Mouse (Mus musculus) gastrocnemius, adult 8-10 months (tissue): ENCODE measurements around the gene Coa4. TPM values are rescaled to one million over a fixed set of nuclear protein-coding genes. Genes with fewer than 3 reads are reported as not detected.

Experiments used
- DNase-seq, 2 experiments: peaks; one replicate each; pipeline ENCODE4 v3.0.0; 2022; ENCODE audit warnings: low spot score in 2 of 2
- total RNA-seq, 4 experiments: library from RNA; stranded (reverse); gene quantifications; 2 replicates each; pipeline ENCODE4 v1.2.4; 2022

Gene Coa4
- total RNA-seq, 4 experiments from 2014 or later, result 8.3 to 10.7 (median 9.7) TPM

DNA sequence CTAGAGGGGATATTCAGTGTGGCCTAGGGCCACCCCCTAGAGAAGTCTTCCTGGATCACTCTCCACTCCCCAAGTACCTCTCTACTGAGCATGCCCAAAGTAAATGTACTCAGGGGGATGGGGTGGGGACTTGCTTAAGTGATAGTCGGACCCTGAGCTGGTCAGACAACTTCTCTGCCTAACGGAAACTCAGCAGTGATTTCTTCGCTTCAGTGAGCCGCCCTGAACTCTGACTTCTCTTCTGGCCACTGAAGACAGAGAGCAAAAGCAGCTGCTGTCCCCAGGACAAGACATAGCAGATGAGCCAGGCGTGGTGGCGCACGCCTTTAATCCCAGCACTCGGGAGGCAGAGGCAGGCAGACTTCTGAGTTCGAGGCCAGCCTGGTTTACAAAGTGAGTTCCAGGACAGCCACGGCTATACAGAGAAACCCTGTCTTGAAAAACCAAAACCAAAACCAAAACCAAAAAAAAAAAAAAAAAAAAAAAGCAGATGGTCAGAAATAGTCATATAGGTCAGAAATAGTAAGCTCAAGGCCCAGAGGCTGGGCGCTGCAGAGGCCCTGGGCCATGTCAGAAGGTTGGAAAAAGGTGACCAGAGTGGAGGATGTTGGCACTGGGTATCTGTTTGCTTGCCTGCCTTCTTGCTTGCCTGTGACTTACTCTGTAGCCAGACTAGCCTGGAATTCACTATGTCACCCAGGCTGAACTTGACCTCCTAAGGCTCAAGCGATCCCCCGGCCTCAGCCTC lies 32.0 kb upstream of the Coa4 start:
- DNase-seq, result no peak

- DNase-seq, result no peak
Observed at GRCm38 (mm10) chr7:100506494-100506893, 30.4 kb upstream of the Coa4 start.

GRCm38 (mm10) chr7:100508670-100509069 lies 28.2 kb upstream of the Coa4 start:
- no peak for DNase-seq

DNA sequence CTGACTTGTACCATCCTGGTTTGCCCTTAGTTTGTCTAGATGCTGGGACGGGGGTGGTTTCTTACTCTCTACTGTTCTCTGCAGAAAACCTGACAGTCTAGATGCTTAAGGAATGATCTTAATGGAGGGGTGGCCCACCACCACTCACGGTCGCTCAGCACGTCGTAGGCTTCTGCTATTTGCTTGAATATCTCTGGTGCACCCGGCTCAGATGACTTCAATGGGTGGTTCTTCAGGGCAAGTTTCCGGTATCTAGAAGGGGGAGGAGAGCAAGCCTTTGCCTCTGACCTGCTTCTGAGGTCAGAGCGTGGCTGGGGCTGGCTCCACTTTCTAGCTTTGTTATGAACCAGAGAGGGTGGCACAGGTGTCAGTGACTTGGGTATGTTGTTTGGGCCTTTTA lies 25.3 kb upstream of the Coa4 start:
- DNase-seq, result no peak

DNA sequence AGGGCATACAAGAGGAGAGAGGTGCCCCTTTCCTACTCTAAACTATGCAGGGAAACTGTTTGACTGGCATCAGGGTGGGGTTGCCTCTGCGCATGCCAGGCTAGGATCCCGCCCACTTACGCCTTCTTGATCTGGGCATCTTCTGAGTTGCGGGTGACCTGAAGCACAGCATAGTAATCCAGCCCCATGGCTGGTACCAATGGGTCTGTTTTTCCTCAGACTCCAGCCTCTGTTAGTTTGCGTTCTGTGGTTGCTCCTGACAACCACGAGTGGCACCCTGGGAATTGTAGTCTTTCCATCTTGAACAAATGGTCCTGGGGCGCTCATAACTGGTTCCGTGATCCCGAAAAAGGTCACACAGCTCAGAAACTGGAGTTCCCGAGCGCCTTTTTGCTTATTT lies 22.3 kb upstream of the Coa4 start, which contains the start of gene Dnajb13:
TSS of gene Dnajb13 (minus strand) at position 388 of the 400 bp plus-strand sequence.
- DNase-seq, result no peak

DNA sequence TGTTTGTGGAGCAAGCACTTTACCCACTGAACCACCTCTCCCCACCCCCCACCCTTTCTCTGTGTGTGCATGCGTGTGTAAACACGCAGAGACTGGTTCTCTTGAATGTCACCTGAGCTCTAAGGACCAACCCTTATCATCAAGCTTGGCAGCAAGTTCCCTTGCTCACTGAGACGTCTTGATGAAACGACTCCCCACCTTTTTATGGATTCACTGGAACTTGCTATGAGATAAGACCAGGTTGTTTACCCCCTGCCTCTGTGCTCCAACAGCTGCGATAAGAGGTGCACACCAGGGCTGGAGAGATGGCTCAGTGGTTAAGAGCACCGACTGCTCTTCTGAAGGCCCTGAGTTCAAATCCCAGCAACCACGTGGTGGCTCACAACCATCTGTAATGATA lies 16.7 kb upstream of the Coa4 start:
- no peak for DNase-seq

- DNase-seq, result peak; percentile 50 to 58
Observed at GRCm38 (mm10) chr7:100520663-100521285, 16.1 kb upstream of the Coa4 start.

DNA sequence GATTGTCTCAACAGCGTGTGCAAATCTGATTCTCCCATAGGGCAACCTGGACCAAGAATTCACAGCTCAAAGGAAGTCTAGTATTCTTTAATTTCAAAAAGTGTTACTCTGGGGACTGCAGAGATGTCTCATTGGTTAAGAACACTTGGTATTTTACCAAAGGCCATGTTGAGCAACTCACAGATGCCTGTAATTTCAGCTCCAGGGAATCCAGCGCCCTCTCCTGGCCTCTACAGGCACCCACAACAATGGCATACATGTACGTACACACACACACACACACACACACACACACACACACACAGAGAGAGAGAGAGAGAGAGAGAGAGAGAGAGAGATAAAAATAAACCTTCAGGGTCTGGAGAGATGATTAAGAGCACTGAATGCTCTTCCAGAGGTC lies 14.6 kb upstream of the Coa4 start:
- DNase-seq, result no peak

DNA sequence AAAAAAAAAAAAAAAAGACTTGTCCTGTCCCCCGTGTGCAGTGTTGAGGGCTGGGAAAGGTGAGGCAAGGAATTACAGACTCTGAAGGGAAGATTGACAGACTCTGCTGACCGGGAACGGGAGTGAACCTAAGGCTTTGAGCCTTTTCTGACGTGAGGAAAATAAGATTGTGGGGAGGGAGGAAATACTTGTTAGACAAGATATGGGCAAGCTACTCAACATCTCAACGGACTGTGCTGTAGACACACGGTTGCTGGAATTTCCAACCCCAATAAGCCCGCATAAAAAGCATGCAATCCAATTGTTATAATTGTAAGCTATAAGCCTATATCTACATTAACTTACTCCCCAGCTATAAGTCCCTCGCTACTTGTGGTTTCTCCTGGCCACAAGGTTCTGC lies 12.2 kb upstream of the Coa4 start:
- no peak for DNase-seq

- no peak for DNase-seq
Observed at GRCm38 (mm10) chr7:100530766-100531165, 6.1 kb upstream of the Coa4 start.

GRCm38 (mm10) chr7:100533503-100533902 lies 3.4 kb upstream of the Coa4 start:
- no peak for DNase-seq

GRCm38 (mm10) chr7:100534216-100534615 lies 2.7 kb upstream of the Coa4 start:
- no peak for DNase-seq

DNA sequence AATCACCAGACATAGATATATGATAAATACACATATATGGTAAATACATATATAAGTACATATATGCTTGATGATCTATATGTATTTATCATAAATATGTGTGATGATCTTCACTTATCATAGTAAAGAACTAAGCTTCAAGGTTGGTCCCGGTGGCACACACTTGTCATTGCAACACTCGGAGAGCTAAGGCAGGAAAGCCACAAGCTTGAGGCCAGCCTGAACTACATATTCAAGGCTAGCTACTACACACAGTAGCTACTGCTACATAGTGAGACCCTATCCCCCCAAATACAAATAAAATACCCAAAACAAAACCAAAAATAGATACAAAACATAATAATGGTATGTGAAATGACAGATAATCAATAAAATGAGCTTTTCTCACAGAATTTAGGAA lies 1.0 kb upstream of the Coa4 start:
- no peak for DNase-seq

- no peak for DNase-seq
Observed at GRCm38 (mm10) chr7:100537519-100537902, 640 bp downstream of the Coa4 start.

DNA sequence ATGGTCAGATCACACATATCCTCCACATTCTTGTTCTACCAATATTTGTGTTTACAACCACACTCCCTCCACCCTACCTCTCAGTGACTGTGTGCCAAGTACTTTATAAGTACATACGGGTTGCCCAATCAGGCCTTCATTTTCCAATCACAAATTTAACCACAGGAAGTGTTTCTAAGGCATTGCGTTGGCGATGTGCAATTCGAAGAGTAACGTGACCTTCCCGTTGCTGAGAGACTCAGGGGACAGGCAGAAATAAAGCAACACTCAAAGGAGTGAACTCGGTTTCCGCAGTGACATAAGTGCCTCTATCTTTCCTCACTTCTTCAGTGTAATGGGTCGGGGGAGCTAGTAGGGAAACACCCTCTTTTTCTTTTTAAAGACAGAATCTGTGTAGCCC lies 2.6 kb downstream of the Coa4 start:
- no peak for DNase-seq

DNA sequence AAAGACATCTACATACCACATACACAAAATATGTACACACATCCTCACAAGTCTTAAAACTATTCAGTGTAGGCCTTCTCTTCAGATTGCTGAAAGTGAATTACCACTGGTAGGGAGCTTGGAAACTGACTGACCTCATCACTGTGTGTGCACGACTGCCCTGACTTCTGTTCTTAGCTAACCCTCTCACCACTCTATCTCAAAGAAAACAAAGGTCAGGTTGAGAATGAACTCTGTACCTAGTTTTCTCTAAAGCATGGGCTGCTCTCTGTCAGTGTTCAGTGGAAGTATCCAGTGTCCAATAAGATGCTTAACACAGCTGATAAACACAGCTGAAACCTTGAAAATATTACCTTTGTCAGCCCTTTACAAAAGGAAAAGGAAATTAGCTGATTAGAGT lies 7.6 kb downstream of the Coa4 start:
- DNase-seq, result no peak

DNA sequence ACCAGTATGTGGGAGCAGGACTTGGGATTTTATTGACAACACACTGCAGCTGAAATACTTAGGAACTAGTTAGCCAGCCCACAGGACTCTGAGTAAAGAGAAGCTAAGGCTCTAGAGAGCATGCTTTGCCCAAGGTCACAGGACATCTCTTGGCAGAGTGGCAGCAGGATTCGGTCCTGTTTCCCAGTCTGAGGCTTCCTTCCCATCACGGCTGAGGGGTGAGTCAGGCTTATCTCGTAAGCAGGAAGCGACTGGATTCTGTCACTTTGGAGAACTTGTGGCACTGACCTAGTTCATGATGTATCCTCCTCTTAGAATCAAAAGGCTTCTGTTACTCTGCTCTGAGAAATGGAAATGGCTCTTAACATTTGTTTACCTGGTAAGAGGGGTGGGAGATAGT lies 10.8 kb downstream of the Coa4 start:
- no peak for DNase-seq

DNA sequence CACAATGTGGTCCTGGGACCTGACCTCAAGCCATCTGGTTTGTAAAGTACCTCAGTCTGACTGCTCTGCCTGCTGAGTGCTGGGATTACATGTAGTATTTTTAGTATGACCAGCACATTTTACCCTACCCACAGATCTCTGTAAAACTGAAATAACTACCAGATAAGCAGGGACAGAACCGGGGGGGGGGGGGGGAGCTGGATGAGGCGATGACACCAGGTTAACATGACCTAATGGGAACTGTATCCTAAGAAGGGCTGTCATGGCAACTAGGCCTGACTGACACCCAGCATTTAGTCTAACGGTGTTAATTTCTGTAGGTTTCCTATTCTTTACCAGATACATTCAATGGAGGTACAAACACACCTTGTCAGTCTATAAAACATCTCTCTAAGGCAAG lies 12.9 kb downstream of the Coa4 start:
- no peak for DNase-seq

GRCm38 (mm10) chr7:100550338-100551007 lies 13.6 kb downstream of the Coa4 start:
- no peak for DNase-seq

- DNase-seq, result no peak
Observed at GRCm38 (mm10) chr7:100554939-100555338, 18.1 kb downstream of the Coa4 start.

DNA sequence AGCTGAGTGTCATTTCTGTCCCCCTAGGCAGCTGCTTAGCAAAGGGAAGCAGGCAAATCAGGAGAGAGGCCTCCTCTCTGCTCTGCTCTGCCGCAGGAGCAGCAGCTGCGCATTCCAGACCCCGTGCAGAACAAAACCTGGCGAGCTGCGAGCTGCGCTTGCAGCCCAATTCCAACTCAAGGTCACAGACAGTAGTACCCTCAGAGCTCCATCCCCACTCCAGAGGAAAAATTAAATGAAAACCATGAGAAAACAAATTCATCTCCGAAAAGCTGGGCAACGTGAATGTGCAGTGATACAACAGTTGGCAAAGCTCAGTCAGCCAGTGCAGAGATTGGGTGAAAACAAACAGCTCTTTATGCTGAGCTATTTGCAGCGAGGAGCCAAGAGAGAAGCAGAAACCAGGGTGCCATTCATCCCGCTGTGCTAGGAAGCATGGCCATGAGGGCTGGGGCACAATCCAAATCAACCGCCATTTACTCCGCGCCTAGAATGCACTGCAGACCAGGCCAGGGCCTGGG lies 18.6 kb downstream of the Coa4 start:
- DNase-seq, result no peak

GRCm38 (mm10) chr7:100557241-100557640 lies 20.4 kb downstream of the Coa4 start:
- no peak for DNase-seq
